Mouse (Mus musculus) heart, embryonic 11.5 days (tissue): Measurements from ENCODE around the gene Tpp2. TPM values are rescaled to one million over a fixed set of nuclear protein-coding genes. Genes with fewer than 3 reads are reported as not detected.

ENCODE experiments used
- ATAC-seq: fragments of 200-750 bp; cut with Nextera tagmentation; replicated peaks from 2 replicates; pipeline ENCODE4 v1.8.0; 2017; ENCODE audit warnings: moderate library complexity; ENCODE audit not compliant: insufficient number of reproducible peaks, low FRiP score, low TSS enrichment
- H3K27ac ChIP-seq: fragments of 300-500 bp; sonication (generic); 2 replicates; pipeline ENCODE4 v1.5.1; 2014; ENCODE audit warnings: mild to moderate bottlenecking, low read depth, low read length
- H3K27me3 ChIP-seq: fragments of 300-500 bp; sonication (generic); 2 replicates; pipeline ENCODE4 v1.6.1; 2014; ENCODE audit warnings: mild to moderate bottlenecking, low read length, mixed read lengths; ENCODE audit not compliant: control insufficient read depth, insufficient read depth
- H3K36me3 ChIP-seq: fragments of 300-500 bp; sonication (generic); 2 replicates; pipeline ENCODE4 v1.6.1; 2014; ENCODE audit warnings: mild to moderate bottlenecking, low read length, moderate library complexity, mixed read lengths; ENCODE audit not compliant: control insufficient read depth, insufficient read depth
- H3K4me1 ChIP-seq: fragments of 300-500 bp; sonication (generic); 2 replicates; pipeline ENCODE4 v1.6.1; 2014; ENCODE audit warnings: low read length; ENCODE audit not compliant: control insufficient read depth, insufficient read depth
- H3K4me2 ChIP-seq: fragments of 300-500 bp; sonication (generic); 2 replicates; pipeline ENCODE4 v1.6.1; 2014; ENCODE audit warnings: mild to moderate bottlenecking, moderate library complexity
- H3K4me3 ChIP-seq: fragments of 300-500 bp; sonication (generic); 2 replicates; pipeline ENCODE4 v1.5.1; 2014; ENCODE audit warnings: low read depth, low read length
- H3K9ac ChIP-seq: fragments of 300-500 bp; sonication (generic); 2 replicates; pipeline ENCODE4 v1.6.1; 2014; ENCODE audit warnings: mild to moderate bottlenecking, low read depth, low read length, moderate library complexity
- H3K9me3 ChIP-seq: fragments of 300-500 bp; sonication (generic); replicated peaks from 2 replicates; pipeline ENCODE4 v1.6.1; 2016; ENCODE audit warnings: low read length; ENCODE audit not compliant: control insufficient read depth
- WGBS: fragments of 180-500 bp; shearing (Covaris S2); extraction: QIAGEN DNeasy Blood & Tissue Kit; methylation state at CpG from one replicate; pipeline ENCODE4 v1.1.7; 2014; ENCODE audit not compliant: insufficient replicate concordance; 5-methylcytosine and 5-hydroxymethylcytosine counted together
- polyA plus RNA-seq: library from polyadenylated mRNA; unstranded; fragments of >200 nt; fragmentation: Nextera tagmentation; extraction: Ambion mirVana; gene quantifications from 2 replicates; pipeline ENCODE4 v1.2.1, GENCODE M21; 2014

The Tpp2 gene
- polyA plus RNA-seq, 1 experiment from 2014 or later = 54.1 TPM

DNA sequence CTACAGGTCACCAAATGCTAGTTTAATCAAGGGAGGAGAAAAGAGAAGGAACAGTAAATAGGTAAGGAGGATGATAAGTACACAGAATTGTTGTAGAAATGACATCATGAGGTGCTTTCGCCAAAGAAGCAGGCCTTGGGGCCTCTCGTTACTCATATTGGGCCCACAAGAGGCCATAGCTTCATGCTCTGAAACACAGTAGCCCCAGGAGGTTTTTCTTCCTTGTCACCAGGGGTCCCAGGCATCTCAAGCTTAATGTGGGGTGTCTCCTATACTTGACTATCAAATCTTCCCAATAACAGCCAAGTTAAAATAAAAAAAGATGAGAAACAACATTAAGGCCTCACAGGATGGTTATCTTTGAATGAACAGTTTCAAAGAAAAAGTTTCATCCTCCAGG is 18.0 kb upstream of the Tpp2 start:
- H3K4me1 ChIP-seq = no peaks in the 10 kb centered on the region
- no peak overlapping the region for H3K4me3 ChIP-seq
- ATAC-seq = no peak
- H3K9me3 ChIP-seq = no peaks in the 10 kb centered on the region
- H3K4me2 ChIP-seq = no peak overlapping the region
- no peak overlapping the region for H3K27ac ChIP-seq
- no peaks in the 10 kb centered on the region for H3K36me3 ChIP-seq
- no peak overlapping the region for H3K9ac ChIP-seq
- no peaks in the 10 kb centered on the region for H3K27me3 ChIP-seq
- WGBS = 61% methylated on average over 2 of the region's 2 CpGs

DNA sequence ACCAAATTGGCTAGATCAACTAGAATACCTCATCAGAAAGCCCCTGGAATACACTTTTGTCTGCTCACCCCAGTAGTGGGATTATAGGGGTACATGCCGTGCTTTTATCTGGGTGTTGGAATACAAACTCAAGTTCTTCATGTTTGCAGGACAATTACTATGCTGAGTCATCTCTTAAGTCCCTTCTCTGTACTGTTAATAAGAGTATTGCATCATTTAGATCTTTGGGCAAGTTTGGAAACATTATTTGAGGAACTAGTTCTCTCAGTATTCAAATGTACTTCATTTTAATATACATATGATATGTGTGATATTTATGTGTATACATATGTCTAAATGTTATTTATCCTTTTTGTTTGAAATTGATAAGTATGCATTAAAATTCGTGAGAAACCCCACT is 16.6 kb upstream of the Tpp2 start:
- Histone ChIP-seq H3K36me3 (no peaks in the 10 kb centered on the region), H3K9me3 (no peaks in the 10 kb centered on the region), H3K27me3 (no peaks in the 10 kb centered on the region), H3K4me1 (no peaks in the 10 kb centered on the region), H3K27ac (no peak overlapping the region), H3K9ac (no peak overlapping the region), H3K4me2 (no peak overlapping the region), H3K4me3 (no peak overlapping the region)
- WGBS = 55% methylated on average over 2 of the region's 2 CpGs
- ATAC-seq = no peak

- Histone ChIP-seq H3K4me1 (peaks cover 5% of the 10 kb centered on the region), H3K9me3 (no peaks in the 10 kb centered on the region), H3K4me2 (peak overlapping the region; percentile 67), H3K27me3 (no peaks in the 10 kb centered on the region), H3K9ac (peak overlapping the region; percentile 99), H3K4me3 (peak overlapping the region; percentile 100), H3K27ac (peak overlapping the region; percentile 94), H3K36me3 (no peaks in the 10 kb centered on the region)
- WGBS = 2% methylated on average over 17 of the region's 17 CpGs
- ATAC-seq = no peak
Measured at GRCm38 (mm10) chr1:43934416-43934810, 966 bp downstream of the Tpp2 start.

- Histone ChIP-seq H3K4me3 (no peak overlapping the region), H3K36me3 (0 out of 2 replicates have a peak, but pooled peaks cover 2% of the 10 kb centered on the region), H3K27ac (no peak overlapping the region), H3K9ac (no peak overlapping the region), H3K4me2 (no peak overlapping the region), H3K9me3 (no peaks in the 10 kb centered on the region), H3K27me3 (no peaks in the 10 kb centered on the region), H3K4me1 (peaks cover 5% of the 10 kb centered on the region)
- no peak for ATAC-seq
- WGBS = 88% methylated on average over 1 of the region's 1 CpGs
Measured at GRCm38 (mm10) chr1:43939310-43939709, 5.9 kb downstream of the Tpp2 start.

DNA sequence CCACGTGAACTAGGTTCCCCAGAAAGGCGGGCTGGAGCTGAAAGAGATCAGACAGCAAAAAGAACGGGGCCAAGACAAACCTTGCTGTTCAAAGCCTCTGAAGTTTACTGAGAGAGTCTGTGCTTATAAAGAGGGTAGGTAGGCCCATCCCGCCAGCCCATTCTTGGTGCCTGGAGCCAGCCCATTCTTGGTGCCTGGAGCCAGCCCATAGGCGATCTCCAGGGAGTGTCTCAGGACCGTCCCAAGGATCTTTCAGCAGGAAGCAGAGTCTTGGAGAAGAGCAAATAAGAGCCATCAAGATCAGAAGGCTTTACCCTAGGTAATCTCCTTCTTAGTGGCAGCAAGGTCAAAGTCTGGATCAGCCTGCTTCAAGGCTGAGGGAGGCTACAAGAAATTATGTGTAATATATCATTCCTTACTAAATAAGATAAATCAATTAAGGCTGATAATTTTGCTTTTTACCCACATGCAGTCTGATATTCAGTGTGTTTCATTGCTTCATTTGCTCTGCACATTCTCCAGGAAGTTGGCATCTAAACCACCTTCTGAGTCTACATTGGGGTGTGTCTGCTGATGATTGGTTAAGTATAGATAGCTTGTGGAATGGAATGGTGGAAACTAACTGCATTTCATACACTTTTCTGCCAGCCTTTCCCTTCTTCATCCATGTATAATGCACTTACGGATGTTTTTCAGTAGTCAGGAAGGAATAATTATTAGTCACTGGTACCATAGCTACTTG is 8.2 kb downstream of the Tpp2 start:
- Histone ChIP-seq H3K4me3 (no peak overlapping the region), H3K9ac (no peak overlapping the region), H3K36me3 (0 out of 2 replicates have a peak, but pooled peaks cover 2% of the 10 kb centered on the region), H3K27ac (no peak overlapping the region), H3K4me2 (no peak overlapping the region), H3K9me3 (no peaks in the 10 kb centered on the region), H3K27me3 (no peaks in the 10 kb centered on the region), H3K4me1 (no peaks in the 10 kb centered on the region)
- ATAC-seq = no peak
- 87% methylated on average over 7 of the region's 7 CpGs for WGBS

- H3K27ac ChIP-seq = no peak overlapping the region
- H3K9me3 ChIP-seq = no peaks in the 10 kb centered on the region
- 0 out of 2 replicates have a peak, but pooled peaks cover 2% of the 10 kb centered on the region for H3K36me3 ChIP-seq
- 75% methylated on average over 2 of the region's 2 CpGs for WGBS
- ATAC-seq = no peak
- H3K9ac ChIP-seq = no peak overlapping the region
- no peaks in the 10 kb centered on the region for H3K4me1 ChIP-seq
- no peak overlapping the region for H3K4me2 ChIP-seq
- H3K4me3 ChIP-seq = no peak overlapping the region
- H3K27me3 ChIP-seq = no peaks in the 10 kb centered on the region
Measured at GRCm38 (mm10) chr1:43942814-43943213, 9.4 kb downstream of the Tpp2 start.

DNA sequence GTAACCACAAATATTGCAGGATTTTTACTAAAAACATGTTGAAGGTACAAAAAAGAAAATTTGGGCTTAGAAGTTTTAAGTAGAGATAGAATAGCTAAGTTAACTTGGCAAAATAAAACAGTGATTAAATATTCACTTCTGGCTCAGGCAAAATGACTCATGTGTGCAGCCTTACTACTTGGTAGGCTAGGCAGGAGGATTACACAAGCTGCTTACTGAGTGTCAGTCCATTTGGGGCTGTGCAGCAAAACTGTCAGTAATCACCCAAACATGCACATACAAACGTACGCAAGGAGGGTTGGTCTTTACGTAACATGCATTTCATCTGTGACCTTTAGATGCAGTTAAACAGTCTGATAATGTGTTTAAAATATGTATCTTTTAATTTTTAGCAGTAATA is 20.2 kb downstream of the Tpp2 start:
- 97% methylated on average over 3 of the region's 3 CpGs for WGBS
- Histone ChIP-seq H3K27me3 (no peaks in the 10 kb centered on the region), H3K9ac (no peak overlapping the region), H3K4me2 (no peak overlapping the region), H3K27ac (no peak overlapping the region), H3K4me3 (no peak overlapping the region), H3K4me1 (no peaks in the 10 kb centered on the region), H3K36me3 (peaks cover 12% of the 10 kb centered on the region), H3K9me3 (no peaks in the 10 kb centered on the region)
- ATAC-seq = no peak

GRCm38 (mm10) chr1:43964381-43964780 is 30.9 kb downstream of the Tpp2 start:
- no peak overlapping the region for H3K27ac ChIP-seq
- H3K9me3 ChIP-seq = no peaks in the 10 kb centered on the region
- no peak overlapping the region for H3K9ac ChIP-seq
- no peak for ATAC-seq
- no peak overlapping the region for H3K4me2 ChIP-seq
- 90% methylated on average over 4 of the region's 4 CpGs for WGBS
- H3K4me3 ChIP-seq = no peak overlapping the region
- no peaks in the 10 kb centered on the region for H3K27me3 ChIP-seq
- peaks cover 10% of the 10 kb centered on the region for H3K36me3 ChIP-seq
- H3K4me1 ChIP-seq = no peaks in the 10 kb centered on the region

DNA sequence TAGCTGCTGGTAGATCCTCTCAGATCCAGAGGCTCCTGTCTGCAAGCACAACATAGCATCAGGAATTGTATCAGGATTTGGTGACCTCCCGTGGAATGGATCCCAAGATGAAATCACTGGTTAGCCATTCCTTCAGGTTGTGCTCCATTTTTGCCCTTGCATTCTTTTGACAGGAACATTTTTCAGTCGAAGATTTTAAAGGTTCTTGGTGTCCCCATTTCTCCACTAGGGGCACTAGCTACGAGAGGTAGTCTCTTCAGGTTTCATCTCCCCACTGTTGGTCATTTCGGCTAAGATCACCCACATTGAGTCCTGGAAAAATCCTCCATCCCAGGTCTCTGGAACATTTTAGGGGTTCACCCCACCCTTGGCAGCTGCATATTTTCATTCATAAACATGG is 33.3 kb downstream of the Tpp2 start:
- no peaks in the 10 kb centered on the region for H3K4me1 ChIP-seq
- no peaks in the 10 kb centered on the region for H3K9me3 ChIP-seq
- no peaks in the 10 kb centered on the region for H3K27me3 ChIP-seq
- H3K27ac ChIP-seq = no peak overlapping the region
- ATAC-seq = no peak
- H3K4me3 ChIP-seq = no peak overlapping the region
- peaks cover 10% of the 10 kb centered on the region for H3K36me3 ChIP-seq
- WGBS = 80% methylated on average over 4 of the region's 4 CpGs
- H3K9ac ChIP-seq = no peak overlapping the region
- H3K4me2 ChIP-seq = no peak overlapping the region
